Mouse (Mus musculus) liver, embryonic 13.5 days (tissue): ENCODE results near the gene Parg. TPM values are rescaled to one million over a fixed set of nuclear protein-coding genes. Genes with fewer than 3 reads are reported as not detected.

ENCODE experiments used
- ATAC-seq: fragments of 200-750 bp; cut with Nextera tagmentation; 2 replicates; pipeline ENCODE4 v1.8.0; 2017; ENCODE audit warnings: low read depth, mild to moderate bottlenecking, moderate number of reproducible peaks, moderate library complexity
- DNase-seq: peaks from one replicate; pipeline ENCODE4 v3.0.0; 2022
- H3K27ac ChIP-seq: fragments of 300-500 bp; sonication (generic); 2 replicates; pipeline ENCODE4 v1.5.1; 2015; ENCODE audit warnings: moderate library complexity, mild to moderate bottlenecking, inconsistent platforms
- H3K27me3 ChIP-seq: fragments of 300-500 bp; sonication (generic); 2 replicates; pipeline ENCODE4 v1.6.1; 2015; ENCODE audit warnings: mild to moderate bottlenecking, inconsistent platforms
- H3K36me3 ChIP-seq: fragments of 300-500 bp; sonication (generic); 2 replicates; pipeline ENCODE4 v1.6.1; 2015; ENCODE audit warnings: mild to moderate bottlenecking, inconsistent platforms
- H3K4me1 ChIP-seq: fragments of 300-500 bp; sonication (generic); replicated peaks from 2 replicates; pipeline ENCODE4 v1.6.1; 2015; ENCODE audit warnings: inconsistent platforms
- H3K4me2 ChIP-seq: fragments of 300-500 bp; sonication (generic); 2 replicates; pipeline ENCODE4 v1.6.1; 2015; ENCODE audit warnings: inconsistent platforms, mild to moderate bottlenecking, moderate library complexity
- H3K4me3 ChIP-seq: fragments of 300-500 bp; sonication (generic); replicated peaks from 2 replicates; pipeline ENCODE4 v1.5.1; 2015; ENCODE audit warnings: mild to moderate bottlenecking, inconsistent platforms
- H3K9ac ChIP-seq: fragments of 300-500 bp; sonication (generic); 2 replicates; pipeline ENCODE4 v1.6.1; 2015; ENCODE audit warnings: mild to moderate bottlenecking, inconsistent platforms
- H3K9me3 ChIP-seq: fragments of 300-500 bp; sonication (generic); replicated peaks from 2 replicates; pipeline ENCODE4 v1.6.1; 2016; ENCODE audit warnings: inconsistent platforms
- WGBS: fragments of 180-500 bp; shearing (Covaris S2); methylation state at CpG from one replicate; pipeline ENCODE4 v1.1.7; 2015; ENCODE audit not compliant: insufficient replicate concordance; 5-methylcytosine and 5-hydroxymethylcytosine counted together
- polyA plus RNA-seq: library from polyadenylated mRNA; unstranded; fragments of >200 nt; fragmentation: Nextera tagmentation; extraction: Ambion mirVana; gene quantifications from 2 replicates; pipeline ENCODE4 v1.2.1, GENCODE M21; 2015

Gene Parg
- polyA plus RNA-seq, 1 experiment from 2014 or later: 14.6 TPM

- 58% methylated on average over 5 of the region's 5 CpGs for WGBS
These were observed 121.5 kb downstream of the Parg start for GRCm38 (mm10) chr14:32323221-32323620.

GRCm38 (mm10) chr14:32327366-32327765 lies 125.6 kb downstream of the Parg start:
- Histone ChIP-seq H3K4me2 (no peak overlapping the region), H3K27ac (no peak overlapping the region), H3K27me3 (0 out of 2 replicates have a peak, but pooled peaks cover 3% of the 10 kb centered on the region), H3K4me3 (no peak overlapping the region), H3K36me3 (no peaks in the 10 kb centered on the region), H3K9me3 (no peaks in the 10 kb centered on the region), H3K4me1 (peaks cover 2% of the 10 kb centered on the region; the same call in 1 of the 2 replicates), H3K9ac (no peak overlapping the region)
- ATAC-seq (no peak), DNase-seq (no peak)
- 72% methylated on average over 9 of the region's 9 CpGs for WGBS

More at GRCm38 (mm10) chr14:32323221-32323620, 121.5 kb downstream of the Parg start:
- Histone ChIP-seq H3K4me3 (no peak overlapping the region), H3K36me3 (no peaks in the 10 kb centered on the region), H3K9ac (no peak overlapping the region), H3K4me1 (peaks cover 9% of the 10 kb centered on the region; the same call in 1 of the 2 replicates), H3K9me3 (no peaks in the 10 kb centered on the region), H3K27me3 (0 out of 2 replicates have a peak, but pooled peaks cover 3% of the 10 kb centered on the region), H3K27ac (no peak overlapping the region), H3K4me2 (no peak overlapping the region)
- DNase-seq (no peak), ATAC-seq (no peak)

DNA sequence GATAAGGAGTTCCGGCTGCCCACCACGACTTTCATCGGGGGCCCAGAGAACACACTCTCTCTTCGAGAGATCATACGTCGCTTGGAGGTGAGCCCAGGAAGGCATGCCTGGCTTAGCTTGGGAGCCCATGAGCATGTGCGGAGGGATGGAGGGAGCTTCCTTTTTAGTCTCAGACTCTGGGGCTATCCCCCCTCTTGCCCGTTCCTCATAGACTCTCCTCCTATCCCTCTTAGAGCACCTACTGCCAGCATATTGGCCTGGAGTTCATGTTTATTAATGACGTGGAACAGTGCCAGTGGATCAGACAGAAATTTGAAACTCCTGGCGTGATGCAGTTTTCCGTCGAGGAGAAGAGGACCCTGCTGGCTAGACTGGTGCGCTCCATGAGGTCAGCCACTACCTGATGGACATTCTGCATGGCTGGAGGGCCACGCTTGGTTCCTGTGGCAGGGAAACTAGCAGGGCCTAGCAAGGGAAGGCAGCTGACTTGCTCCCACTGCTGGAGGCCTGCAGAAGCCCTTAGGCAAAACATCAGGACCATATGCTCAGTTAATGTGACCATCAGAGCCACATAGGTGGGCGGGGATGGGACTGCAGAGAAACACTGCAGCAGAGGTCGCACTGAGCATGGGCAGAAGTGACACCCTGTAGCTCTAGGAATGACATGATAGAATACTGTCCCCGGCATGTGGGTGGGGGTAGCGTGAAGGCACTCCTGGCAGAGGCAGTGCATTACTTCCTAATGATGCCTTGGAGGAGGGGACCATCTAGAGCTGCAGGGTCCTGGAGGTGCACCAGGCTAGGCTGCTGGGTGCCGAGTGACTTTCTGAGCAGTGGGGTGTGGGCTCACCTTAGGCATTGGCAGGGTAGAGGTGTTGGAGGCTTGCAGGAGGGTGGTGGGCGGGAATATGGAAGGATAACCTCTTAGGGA lies 131.0 kb downstream of the Parg start:
- H3K27ac ChIP-seq: no peak overlapping the region
- 76% methylated on average over 20 of the region's 20 CpGs for WGBS

DNA sequence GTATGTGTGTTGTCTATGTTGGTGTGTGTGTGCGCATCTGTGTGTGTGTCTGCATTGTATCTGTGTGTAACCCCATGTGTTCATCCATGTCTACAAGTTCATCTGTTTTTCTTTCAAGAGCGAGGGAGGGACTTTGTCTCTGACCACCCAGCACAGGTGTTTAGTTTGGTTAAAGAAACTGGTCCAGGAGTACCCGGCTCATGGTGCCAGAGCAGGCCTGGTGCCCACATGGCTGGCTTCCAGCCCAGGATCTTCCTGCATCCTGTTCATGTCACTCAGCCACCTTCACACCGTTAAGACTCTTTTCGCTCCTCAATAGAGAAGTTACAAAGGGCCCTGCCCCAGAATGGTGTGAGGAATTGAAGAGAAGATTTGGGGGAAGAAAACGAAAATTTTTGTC lies 134.3 kb downstream of the Parg start:
- Histone ChIP-seq H3K36me3 (no peaks in the 10 kb centered on the region), H3K9ac (no peak overlapping the region), H3K4me1 (no peaks in the 10 kb centered on the region), H3K4me2 (no peak overlapping the region), H3K27ac (no peak overlapping the region), H3K9me3 (no peaks in the 10 kb centered on the region), H3K4me3 (no peak overlapping the region), H3K27me3 (no peaks in the 10 kb centered on the region)
- no peak for ATAC-seq
- 59% methylated on average over 6 of the region's 6 CpGs for WGBS
- no peak for DNase-seq

More for the DNA sequence above, 131.0 kb downstream of the Parg start:
- Histone ChIP-seq H3K9ac (no peak overlapping the region), H3K36me3 (no peaks in the 10 kb centered on the region), H3K4me1 (no peaks in the 10 kb centered on the region), H3K9me3 (no peaks in the 10 kb centered on the region), H3K27me3 (no peaks in the 10 kb centered on the region), H3K4me2 (no peak overlapping the region), H3K4me3 (no peak overlapping the region)
- no peak for ATAC-seq
- no peak for DNase-seq

DNA sequence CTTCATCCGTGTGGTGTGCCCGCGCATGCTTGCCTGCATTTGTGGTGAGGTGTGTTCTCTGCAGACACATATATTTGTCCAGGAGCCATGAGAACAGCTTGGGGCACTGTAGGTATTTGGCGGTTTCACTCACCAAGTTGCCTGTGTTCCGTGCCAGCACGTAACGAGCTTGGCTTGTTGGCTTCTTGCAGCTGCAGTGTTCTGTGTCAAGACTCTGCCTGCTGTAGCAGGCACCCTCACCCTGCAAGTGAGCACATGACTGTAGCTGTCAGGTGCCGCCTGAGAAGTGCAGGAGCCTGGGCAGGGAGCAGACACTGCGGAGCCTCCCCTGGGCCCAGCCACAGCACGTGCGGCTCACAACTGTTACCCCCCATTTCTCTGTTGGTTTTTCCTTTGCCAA lies 134.8 kb downstream of the Parg start:
- Histone ChIP-seq H3K36me3 (no peaks in the 10 kb centered on the region), H3K4me1 (no peaks in the 10 kb centered on the region), H3K27me3 (no peaks in the 10 kb centered on the region), H3K27ac (no peak overlapping the region), H3K9ac (no peak overlapping the region), H3K9me3 (no peaks in the 10 kb centered on the region), H3K4me2 (no peak overlapping the region), H3K4me3 (no peak overlapping the region)
- no peak for DNase-seq
- 73% methylated on average over 11 of the region's 11 CpGs for WGBS
- ATAC-seq: no peak

- no peak for ATAC-seq
- no peak for DNase-seq
- Histone ChIP-seq H3K4me1 (no peaks in the 10 kb centered on the region), H3K4me2 (no peak overlapping the region), H3K36me3 (no peaks in the 10 kb centered on the region), H3K27ac (no peak overlapping the region), H3K9ac (no peak overlapping the region), H3K4me3 (no peak overlapping the region), H3K9me3 (no peaks in the 10 kb centered on the region), H3K27me3 (no peaks in the 10 kb centered on the region)
- WGBS: 78% methylated on average over 7 of the region's 7 CpGs
These were observed 140.1 kb downstream of the Parg start for GRCm38 (mm10) chr14:32341823-32342222.

- Histone ChIP-seq H3K9me3 (no peaks in the 10 kb centered on the region), H3K36me3 (no peaks in the 10 kb centered on the region), H3K4me1 (no peaks in the 10 kb centered on the region), H3K4me2 (no peak overlapping the region), H3K4me3 (no peak overlapping the region), H3K9ac (no peak overlapping the region), H3K27me3 (no peaks in the 10 kb centered on the region), H3K27ac (no peak overlapping the region)
- no peak for ATAC-seq
- WGBS: 69% methylated on average over 7 of the region's 7 CpGs
- no peak for DNase-seq
These were observed 142.4 kb downstream of the Parg start for GRCm38 (mm10) chr14:32344176-32344575.

DNA sequence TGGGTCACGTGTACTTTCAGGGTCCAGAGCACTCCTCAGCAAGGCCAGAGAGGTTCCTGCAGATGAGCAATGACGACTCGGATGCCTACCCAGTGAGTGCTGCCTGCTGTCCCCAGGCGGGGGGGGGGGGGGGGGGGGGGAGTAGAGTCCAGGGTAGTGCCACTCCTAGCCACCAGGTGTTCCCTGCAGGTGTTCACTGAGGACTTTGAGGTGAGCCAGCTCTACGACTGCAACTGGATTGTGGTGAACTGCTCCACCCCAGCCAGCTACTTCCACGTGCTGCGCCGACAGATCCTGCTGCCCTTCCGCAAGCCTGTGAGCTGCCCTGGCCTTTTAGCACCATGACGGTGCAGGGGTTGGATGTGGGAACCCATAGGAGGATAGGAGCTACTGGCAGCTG lies 142.9 kb downstream of the Parg start:
- no peak overlapping the region for H3K4me3 ChIP-seq
- 73% methylated on average over 9 of the region's 10 CpGs for WGBS
- ATAC-seq (no peak), DNase-seq (no peak)
- H3K36me3 ChIP-seq: no peaks in the 10 kb centered on the region
- H3K4me1 ChIP-seq: no peaks in the 10 kb centered on the region
- H3K4me2 ChIP-seq: no peak overlapping the region
- no peak overlapping the region for H3K9ac ChIP-seq
- H3K9me3 ChIP-seq: no peaks in the 10 kb centered on the region
- no peaks in the 10 kb centered on the region for H3K27me3 ChIP-seq
- no peak overlapping the region for H3K27ac ChIP-seq

Other genes with a start within 250 kb of the Parg start
- gene Galnt15, start 173.0 kb upstream of the Parg start, polyA plus RNA-seq: not detected in 2 replicates
- gene Oxnad1, start 116.6 kb upstream of the Parg start, polyA plus RNA-seq: 23.4 and 24.1 TPM in 2 replicates
- 106 and 110 TPM in 2 replicates for gene Dph3, start 116.2 kb upstream of the Parg start, polyA plus RNA-seq
- gene Msmb, start 59.9 kb upstream of the Parg start, polyA plus RNA-seq: 0.33 and 0.45 TPM in 2 replicates
- gene Ncoa4, start 42.1 kb upstream of the Parg start, polyA plus RNA-seq: 288 and 359 TPM in 2 replicates
- gene Timm23, start 51 bp upstream of the Parg start, polyA plus RNA-seq: 266 and 271 TPM in 2 replicates
- 1.3 and 1.6 TPM in 2 replicates for gene Ogdhl, start 120.1 kb downstream of the Parg start, polyA plus RNA-seq
- not detected in 2 replicates for gene 1700024G13Rik, start 186.4 kb downstream of the Parg start, polyA plus RNA-seq